ENCODE assay signal across 8 mouse cellular contexts in genomic region chr9:21220490-21221382, GRCm38 (mm10). TPM values are rescaled to one million over a fixed set of nuclear protein-coding genes. Genes with fewer than 3 reads are reported as not detected.
DNase-seq lines count a peak whose midpoint lies in the region; ATAC-seq lines count a peak whose summit lies in the region.

No protein-coding gene starts in this region.

- no peaks in the 10 kb centered on the region for H3K36me3 ChIP-seq in heart, embryonic 14.5 days (ENCODE audit: control insufficient read depth, insufficient read depth, low read length)
- no peaks in the 10 kb centered on the region for H3K36me3 ChIP-seq in liver, embryonic 13.5 days
- H3K36me3 ChIP-seq in stomach, embryonic 16.5 days (ENCODE audit: control insufficient read depth, insufficient read depth, low read length) = no peaks in the 10 kb centered on the region

- ATAC-seq in heart, embryonic 14.5 days (ENCODE audit: insufficient number of reproducible peaks, insufficient read depth, low FRiP score, low read depth) = peak; percentile 89
- ATAC-seq in liver, embryonic 13.5 days (ENCODE audit: low read depth) = peak; percentile 93
- ATAC-seq in stomach, embryonic 16.5 days (ENCODE audit: insufficient read depth, low FRiP score) = peak; percentile 89; the same call in 1 of the 2 replicates

- H3K9me3 ChIP-seq in heart, embryonic 14.5 days (ENCODE audit: control insufficient read depth, low read length) = 0 out of 2 replicates have a peak, but pooled peaks cover 2% of the 10 kb centered on the region
- H3K9me3 ChIP-seq in liver, embryonic 13.5 days (replicated peaks) = no peaks in the 10 kb centered on the region; the same call in 1 of the 2 replicates
- H3K9me3 ChIP-seq in stomach, embryonic 16.5 days (replicated peaks; ENCODE audit: control insufficient read depth, low read length) = no peaks in the 10 kb centered on the region

- peak overlapping the region; percentile 48 for H3K4me3 ChIP-seq in brown adipose tissue, adult 24 weeks (ENCODE audit: insufficient read depth, low read depth, low read length)
- H3K4me3 ChIP-seq in heart, embryonic 14.5 days (ENCODE audit: control insufficient read depth in 1 of 2, insufficient read depth in 1 of 2, low read depth in 1 of 2, low read length in 2 of 2) = peak overlapping the region; percentile 6 to 18; a peak in 3 of 4 replicates
- peak overlapping the region; percentile 58 for H3K4me3 ChIP-seq in liver, embryonic 13.5 days (replicated peaks)
- H3K4me3 ChIP-seq in stomach, embryonic 16.5 days (replicated peaks; ENCODE audit: low read length) = peak overlapping the region; percentile 34

- peaks cover 8% of the 10 kb centered on the region; the same call in 1 of the 2 replicates for H3K4me1 ChIP-seq in brown adipose tissue, adult 24 weeks (ENCODE audit: control insufficient read depth, insufficient read depth, insufficient read length, low read length)
- peaks cover 5 to 16% of the 10 kb centered on the region in 2 experiments for H3K4me1 ChIP-seq in heart, embryonic 14.5 days (ENCODE audit: control insufficient read depth in 2 of 2, insufficient read depth in 2 of 2, low read length in 2 of 2)
- H3K4me1 ChIP-seq in liver, embryonic 13.5 days (replicated peaks) = peaks cover 30% of the 10 kb centered on the region
- 0 out of 2 replicates have a peak, but pooled peaks cover 4% of the 10 kb centered on the region for H3K4me1 ChIP-seq in stomach, embryonic 16.5 days (ENCODE audit: control insufficient read depth, insufficient read depth, low read length)

- peak overlapping the region; percentile 47 for H3K9ac ChIP-seq in heart, embryonic 14.5 days (ENCODE audit: low read length)
- peak overlapping the region; percentile 62 for H3K9ac ChIP-seq in liver, embryonic 13.5 days
- peak overlapping the region; percentile 13 for H3K9ac ChIP-seq in stomach, embryonic 16.5 days (ENCODE audit: low read length)

- H3K27me3 ChIP-seq in heart, embryonic 14.5 days (ENCODE audit: control insufficient read depth, insufficient read depth, low read length) = no peaks in the 10 kb centered on the region
- H3K27me3 ChIP-seq in liver, embryonic 13.5 days = no peaks in the 10 kb centered on the region
- H3K27me3 ChIP-seq in stomach, embryonic 16.5 days (ENCODE audit: control insufficient read depth, insufficient read depth, low read length) = no peaks in the 10 kb centered on the region

- H3K27ac ChIP-seq in brown adipose tissue, adult 24 weeks (replicated peaks; ENCODE audit: low read depth, low read length) = peak overlapping the region; percentile 71
- peak overlapping the region; percentile 75 to 82 for H3K27ac ChIP-seq in heart, embryonic 14.5 days (replicated peaks in 1 of 2; ENCODE audit: control insufficient read depth in 1 of 2, insufficient read depth in 1 of 2, low read depth in 2 of 2, low read length in 2 of 2)
- H3K27ac ChIP-seq in liver, embryonic 13.5 days = peak overlapping the region; percentile 85
- H3K27ac ChIP-seq in stomach, embryonic 16.5 days (ENCODE audit: low read length) = peak overlapping the region; percentile 34; the same call in 1 of the 2 replicates

- peak; percentile 91 for DNase-seq in CD4-positive helper T cell, adult 2 months (ENCODE audit: low read depth, low spot score)
- peak; percentile 69 for DNase-seq in fat pad, adult 2 months (ENCODE audit: extremely low read depth, low read depth, low spot score)
- peak; percentile 96 for DNase-seq in kidney, postnatal 14 days
- peak; percentile 94 for DNase-seq in liver, embryonic 13.5 days
- peak; percentile 91 for DNase-seq in neural tube, embryonic 10.5 days (ENCODE audit: extremely low spot score, low spot score)

- peak overlapping the region; percentile 54 for H3K4me2 ChIP-seq in heart, embryonic 14.5 days (ENCODE audit: low read length)
- peak overlapping the region; percentile 76 for H3K4me2 ChIP-seq in liver, embryonic 13.5 days
- H3K4me2 ChIP-seq in stomach, embryonic 16.5 days (ENCODE audit: low read depth, low read length) = peak overlapping the region; percentile 53

- 7% methylated on average over 21 of the region's 21 CpGs for WGBS in heart, embryonic 14.5 days
- 2% methylated on average over 21 of the region's 21 CpGs for WGBS in liver, embryonic 13.5 days (ENCODE audit: insufficient replicate concordance)
- WGBS in stomach, embryonic 16.5 days = 13% methylated on average over 21 of the region's 21 CpGs

RNA-seq across cellular contexts. Expression of gene Keap1, which starts 18.4 kb away (rescaled TPM):
- 24.6 and 25.5 TPM in 2 replicates for polyA plus RNA-seq in brown adipose tissue, adult 24 weeks (2012; ENCODE audit: insufficient read depth, insufficient read length, missing spikeins)
- 31.5 and 32.3 TPM in 2 replicates for polyA plus RNA-seq in heart, embryonic 14.5 days (2014; fragmentation: Nextera tagmentation; extraction: Ambion mirVana)
- 31.9 TPM in 2 replicates for polyA plus RNA-seq in liver, embryonic 13.5 days (2015; fragmentation: Nextera tagmentation; extraction: Ambion mirVana)
- polyA plus RNA-seq in stomach, embryonic 16.5 days (2015; fragmentation: Nextera tagmentation; extraction: Ambion mirVana) = 52.5 and 56.4 TPM in 2 replicates

RNA-seq across cellular contexts. Expression of gene S1pr5, which starts 27.5 kb away (rescaled TPM):
- 2.1 and 3.6 TPM in 2 replicates for polyA plus RNA-seq in brown adipose tissue, adult 24 weeks (2012; ENCODE audit: insufficient read depth, insufficient read length, missing spikeins)
- polyA plus RNA-seq in heart, embryonic 14.5 days (2014; fragmentation: Nextera tagmentation; extraction: Ambion mirVana) = 0.18 and 0.26 TPM in 2 replicates
- polyA plus RNA-seq in liver, embryonic 13.5 days (2015; fragmentation: Nextera tagmentation; extraction: Ambion mirVana) = 0.03 and 0.10 TPM in 2 replicates
- 1.8 and 2.0 TPM in 2 replicates for polyA plus RNA-seq in stomach, embryonic 16.5 days (2015; fragmentation: Nextera tagmentation; extraction: Ambion mirVana)

RNA-seq across cellular contexts. Expression of gene Atg4d, which starts 44.4 kb away (rescaled TPM):
- 23.5 and 23.7 TPM in 2 replicates for polyA plus RNA-seq in brown adipose tissue, adult 24 weeks (2012; ENCODE audit: insufficient read depth, insufficient read length, missing spikeins)
- 47.2 and 51.4 TPM in 2 replicates for polyA plus RNA-seq in heart, embryonic 14.5 days (2014; fragmentation: Nextera tagmentation; extraction: Ambion mirVana)
- 85.5 and 86.2 TPM in 2 replicates for polyA plus RNA-seq in liver, embryonic 13.5 days (2015; fragmentation: Nextera tagmentation; extraction: Ambion mirVana)
- polyA plus RNA-seq in stomach, embryonic 16.5 days (2015; fragmentation: Nextera tagmentation; extraction: Ambion mirVana) = 53.3 and 55.7 TPM in 2 replicates

RNA-seq across cellular contexts. Expression of gene Pde4a, which starts 55.2 kb away (rescaled TPM):
- polyA plus RNA-seq in brown adipose tissue, adult 24 weeks (2012; ENCODE audit: insufficient read depth, insufficient read length, missing spikeins) = 16.2 and 29.4 TPM in 2 replicates
- polyA plus RNA-seq in heart, embryonic 14.5 days (2014; fragmentation: Nextera tagmentation; extraction: Ambion mirVana) = 11.0 and 11.8 TPM in 2 replicates
- 2.0 and 2.1 TPM in 2 replicates for polyA plus RNA-seq in liver, embryonic 13.5 days (2015; fragmentation: Nextera tagmentation; extraction: Ambion mirVana)
- 4.7 TPM in 2 replicates for polyA plus RNA-seq in stomach, embryonic 16.5 days (2015; fragmentation: Nextera tagmentation; extraction: Ambion mirVana)

Comparison
In these comparisons a context has a peak if more than half of its experiments do, and no peak if none do; other contexts are left out.
1. Peak in every context shown above with its lines: DNase-seq, ATAC-seq, H3K4me3 ChIP-seq and H3K27ac ChIP-seq.
2. H3K27ac ChIP-seq: peak in every context shown above with its lines; median percentile 85 in liver, embryonic 13.5 days; 78 in heart, embryonic 14.5 days; 71 in brown adipose tissue, adult 24 weeks; 34 in stomach, embryonic 16.5 days.